Mouse (Mus musculus) c-Kit-positive CD71-positive TER-119-negative erythroid progenitor cells, embryonic 14.5 days (primary cell): ENCODE measurements at regions not wholly inside any gene's neighbourhood (a gene's known extent, or its start where the extent isn't known, plus 50 kb on each side); places are given as distances from the start of the nearest gene placed in this dataset.

Source experiments
- DNase-seq: peaks from one replicate; pipeline ENCODE4 v3.0.0-alpha.2; 2013; ENCODE audit warnings: low read depth

GRCm38 (mm10) chr7:36829710-36830109 lies 131.8 kb downstream of the Tshz3 start:
- no peak for DNase-seq

GRCm38 (mm10) chr7:36830155-36830554 lies 132.2 kb downstream of the Tshz3 start:
- no peak for DNase-seq

GRCm38 (mm10) chr7:36848279-36848678 lies 150.4 kb downstream of the Tshz3 start:
- no peak for DNase-seq

GRCm38 (mm10) chr7:36851275-36851889 lies 153.5 kb downstream of the Tshz3 start:
- no peak for DNase-seq

GRCm38 (mm10) chr7:36854308-36854707 lies 156.4 kb downstream of the Tshz3 start:
- DNase-seq, result no peak

- no peak for DNase-seq
These were observed 161.5 kb downstream of the Tshz3 start for GRCm38 (mm10) chr7:36859428-36859827.

- no peak for DNase-seq
These were observed 164.6 kb downstream of the Tshz3 start for GRCm38 (mm10) chr7:36862481-36862880.

- no peak for DNase-seq
These were observed 165.8 kb downstream of the Tshz3 start for GRCm38 (mm10) chr7:36863745-36864144.

- DNase-seq, result no peak
These were observed 166.8 kb downstream of the Tshz3 start for GRCm38 (mm10) chr7:36864675-36865074.

- no peak for DNase-seq
These were observed 168.7 kb downstream of the Tshz3 start for GRCm38 (mm10) chr7:36866602-36867001.

GRCm38 (mm10) chr7:36874004-36874403 lies 176.1 kb downstream of the Tshz3 start:
- DNase-seq, result no peak

- DNase-seq, result no peak
These were observed 179.8 kb downstream of the Tshz3 start for GRCm38 (mm10) chr7:36877686-36878085.

GRCm38 (mm10) chr7:36892776-36893500 lies 195.0 kb downstream of the Tshz3 start:
- no peak for DNase-seq

- DNase-seq, result no peak
These were observed 198.4 kb downstream of the Tshz3 start for GRCm38 (mm10) chr7:36896339-36896738.

- DNase-seq, result no peak
These were observed 203.6 kb downstream of the Tshz3 start for GRCm38 (mm10) chr7:36901537-36901936.

- DNase-seq, result no peak
These were observed 215.4 kb downstream of the Tshz3 start for GRCm38 (mm10) chr7:36913304-36913703.

GRCm38 (mm10) chr7:36914261-36914660 lies 216.3 kb downstream of the Tshz3 start:
- no peak for DNase-seq

GRCm38 (mm10) chr7:36915171-36915570 lies 217.3 kb downstream of the Tshz3 start:
- DNase-seq, result no peak

- DNase-seq, result no peak
These were observed 219.1 kb downstream of the Tshz3 start for GRCm38 (mm10) chr7:36917011-36917410.

GRCm38 (mm10) chr7:36919413-36919812 lies 221.5 kb downstream of the Tshz3 start:
- no peak for DNase-seq

GRCm38 (mm10) chr7:36921003-36921402 lies 223.1 kb downstream of the Tshz3 start:
- no peak for DNase-seq

GRCm38 (mm10) chr7:36933490-36933889 lies 235.6 kb downstream of the Tshz3 start:
- no peak for DNase-seq

GRCm38 (mm10) chr7:36934792-36935555 lies 237.1 kb downstream of the Tshz3 start:
- DNase-seq, result no peak
